Mouse (Mus musculus) erythroblast, embryonic 14.5 days (primary cell): ENCODE data around the gene Spin2f. TPM values are rescaled to one million over a fixed set of nuclear protein-coding genes. Genes with fewer than 3 reads are reported as not detected.
"Not testable (repeated sequence)": the region's sequence is repeated elsewhere in the genome, so short reads cannot be mapped to it uniquely, and the experiment has no call there.

Experiments
- H3K27me3 ChIP-seq: 2 replicates; pipeline ENCODE4 v1.6.1; 2012; ENCODE audit warnings: inconsistent platforms; ENCODE audit not compliant: control insufficient read depth
- H3K36me3 ChIP-seq: 2 replicates; pipeline ENCODE4 v1.6.1; 2012; ENCODE audit warnings: mild to moderate bottlenecking, inconsistent platforms; ENCODE audit not compliant: control insufficient read depth
- H3K4me1 ChIP-seq: 2 replicates; pipeline ENCODE4 v1.6.1; 2012; ENCODE audit warnings: inconsistent platforms; ENCODE audit not compliant: control insufficient read depth
- H3K4me3 ChIP-seq: replicated peaks from 2 replicates; pipeline ENCODE3; 2012; ENCODE audit warnings: moderate library complexity, mild to moderate bottlenecking, inconsistent platforms
- H3K9me3 ChIP-seq: 2 replicates; pipeline ENCODE4 v1.6.1; 2012; ENCODE audit warnings: low read length, inconsistent platforms, mixed read lengths; ENCODE audit not compliant: control insufficient read depth
- polyA plus RNA-seq: library from polyadenylated mRNA; stranded (reverse); fragments of >175 nt; gene quantifications from 2 replicates; pipeline ENCODE4 v1.2.3, GENCODE M21; 2012

Gene Spin2f
- not detected in 2 replicates for polyA plus RNA-seq

DNA sequence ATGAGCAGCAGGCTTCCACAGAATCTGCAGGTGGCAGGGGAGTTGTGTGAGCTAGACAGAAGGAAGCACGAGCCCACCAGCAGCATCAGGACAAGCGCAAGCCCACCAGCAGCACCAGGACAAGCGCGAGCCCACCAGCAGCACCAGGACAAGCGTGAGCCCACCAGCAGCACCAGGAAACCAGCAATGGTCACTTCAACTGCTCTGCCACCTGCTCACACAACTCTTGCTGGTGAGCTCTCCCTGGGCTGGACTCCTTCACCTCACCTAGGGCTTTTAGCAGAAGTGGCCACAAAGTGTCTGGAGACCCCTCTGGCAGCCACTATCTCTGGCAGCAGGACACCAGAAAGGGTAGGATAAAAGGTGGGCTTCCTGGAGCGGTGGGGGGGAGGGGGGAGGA is at the start of gene Spin2f:
Spin2f (plus strand) TSS at position 301 of the 400 bp plus-strand sequence.
- not testable (repeated sequence) for H3K4me3 ChIP-seq, H3K36me3 ChIP-seq, H3K27me3 ChIP-seq, H3K4me1 ChIP-seq, H3K9me3 ChIP-seq

GRCm38 (mm10) chrX:31212136-31212535 is 41.6 kb upstream of the Spin2f start:
- not testable (repeated sequence) for H3K4me1 ChIP-seq, H3K27me3 ChIP-seq, H3K4me3 ChIP-seq, H3K36me3 ChIP-seq
- peaks cover 21% of the 10 kb centered on the region for H3K9me3 ChIP-seq

- H3K4me3 ChIP-seq, H3K9me3 ChIP-seq, H3K4me1 ChIP-seq, H3K27me3 ChIP-seq, H3K36me3 ChIP-seq: not testable (repeated sequence)
Observed at GRCm38 (mm10) chrX:31223536-31223935, 30.2 kb upstream of the Spin2f start.

GRCm38 (mm10) chrX:31235088-31235487 is 18.6 kb upstream of the Spin2f start:
- H3K36me3 ChIP-seq, H3K27me3 ChIP-seq: not testable (repeated sequence)
- peaks cover 26% of the 10 kb centered on the region for H3K9me3 ChIP-seq

GRCm38 (mm10) chrX:31241754-31242153 is 11.9 kb upstream of the Spin2f start:
- peaks cover 13% of the 10 kb centered on the region for H3K9me3 ChIP-seq
- H3K4me3 ChIP-seq, H3K36me3 ChIP-seq, H3K27me3 ChIP-seq, H3K4me1 ChIP-seq: not testable (repeated sequence)

More at GRCm38 (mm10) chrX:31235088-31235487, 18.6 kb upstream of the Spin2f start:
- H3K4me1 ChIP-seq, H3K4me3 ChIP-seq: not testable (repeated sequence)

Other genes starting within 250 kb of the Spin2f start
- gene Btbd35f29, start 136.2 kb upstream of the Spin2f start, polyA plus RNA-seq: not detected in 2 replicates
- gene Btbd35f26, start 82.6 kb downstream of the Spin2f start, polyA plus RNA-seq: not detected in 2 replicates
- not detected in 2 replicates for gene Btbd35f19, start 130.0 kb downstream of the Spin2f start, polyA plus RNA-seq